Mouse (Mus musculus) megakaryocyte-erythroid progenitor cell, adult 5-6 weeks (primary cell): Measurements from ENCODE around the gene Bod1l. TPM values are rescaled to one million over a fixed set of nuclear protein-coding genes. Genes with fewer than 3 reads are reported as not detected.

Experiments
- ATAC-seq: replicated peaks from 2 replicates; pipeline ENCODE4 v1.8.0; 2016; ENCODE audit warnings: mild to moderate bottlenecking, inconsistent platforms; ENCODE audit not compliant: severe bottlenecking, poor library complexity, low FRiP score, low TSS enrichment
- total RNA-seq, 2 experiments: library from RNA; stranded (forward) in 1 of 2; stranded (reverse) in 1 of 2; fragments of 200-1000, 215-1000 nt in 1 of 2; fragments of >200 nt in 1 of 2; fragmentation: Nextera tagmentation in 1 of 2; gene quantifications; 2 replicates each; pipeline ENCODE4 v1.2.3; 2014 to 2017

The Bod1l gene
- total RNA-seq, 2 experiments from 2014 or later: 31.9 to 51.8 TPM

DNA sequence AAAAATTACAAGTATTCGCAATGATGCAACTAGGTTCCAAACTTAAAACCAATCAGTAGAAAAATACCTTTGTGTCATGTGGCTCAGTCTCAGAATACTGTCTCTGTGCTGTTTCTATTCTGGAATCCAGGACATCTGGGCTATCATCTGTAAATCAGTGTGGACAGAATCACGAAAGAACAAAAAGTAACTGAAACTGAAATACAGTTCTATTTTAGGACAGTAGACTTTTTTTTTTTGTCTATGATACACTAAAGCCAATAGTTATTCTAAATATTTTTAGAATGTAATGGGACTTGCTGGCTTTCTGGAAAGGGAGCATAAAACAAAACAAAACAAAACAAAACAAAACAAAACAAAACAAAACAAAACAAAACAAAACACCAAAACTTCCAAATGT is 39.0 kb downstream of the Bod1l start:
- ATAC-seq: no peak

DNA sequence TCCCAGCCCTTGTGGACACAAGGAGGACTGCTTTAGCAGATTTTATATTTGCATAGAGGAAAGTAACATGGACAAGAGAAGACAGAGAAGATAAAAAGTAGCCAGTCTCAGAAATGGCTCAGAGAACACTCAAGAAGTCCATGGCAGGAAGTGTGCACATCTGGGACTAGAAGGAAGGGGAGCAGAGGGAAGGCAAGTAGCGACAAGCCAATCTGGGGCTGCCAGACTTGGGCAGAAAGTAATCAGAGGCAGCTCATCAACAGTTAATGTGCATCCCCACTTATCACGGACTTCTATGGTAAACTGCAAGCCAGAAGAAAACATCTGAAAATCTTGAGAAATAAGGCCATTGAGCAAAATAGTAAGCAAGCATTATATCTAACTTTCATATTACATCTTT is 39.5 kb downstream of the Bod1l start:
- peak; percentile 20; the same call in 1 of the 2 replicates for ATAC-seq

DNA sequence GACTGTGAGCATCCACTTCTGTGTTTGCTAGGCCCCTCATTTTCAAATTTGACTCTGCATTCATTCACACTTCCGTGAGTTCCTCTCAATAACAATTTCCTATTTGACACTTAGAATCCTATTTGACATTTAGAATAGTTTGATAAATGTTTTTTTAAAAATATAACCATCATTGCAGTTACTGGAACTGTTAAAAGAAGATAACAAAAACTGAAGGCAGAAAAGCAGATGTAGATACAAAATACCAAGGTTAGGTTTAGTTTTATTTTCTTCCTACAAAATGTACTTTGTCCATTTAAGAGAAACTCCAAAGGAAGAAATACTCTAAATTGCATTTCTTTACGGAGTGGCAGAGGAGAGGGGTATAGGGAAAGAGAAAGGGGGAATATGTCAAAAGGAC is 42.5 kb downstream of the Bod1l start:
- ATAC-seq: no peak

DNA sequence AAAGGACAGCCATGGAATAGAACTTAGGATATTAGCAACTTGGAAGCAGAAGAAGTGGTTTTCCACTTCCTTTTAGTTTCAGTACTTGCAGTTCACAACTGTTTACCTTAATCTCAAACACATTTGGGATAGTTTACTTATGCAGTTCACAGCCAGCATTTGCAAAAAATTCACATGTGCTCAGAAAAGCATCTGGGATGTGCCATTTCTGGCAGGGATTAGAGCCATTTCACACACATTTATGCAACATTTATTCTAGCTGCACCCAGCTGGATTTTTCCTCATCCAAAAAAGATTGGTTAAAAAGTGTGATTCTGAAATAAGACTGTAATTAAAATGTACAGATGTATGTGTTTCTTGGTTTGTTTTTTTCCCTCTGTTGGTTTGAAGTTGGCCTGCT is 49.7 kb downstream of the Bod1l start:
- no peak for ATAC-seq

DNA sequence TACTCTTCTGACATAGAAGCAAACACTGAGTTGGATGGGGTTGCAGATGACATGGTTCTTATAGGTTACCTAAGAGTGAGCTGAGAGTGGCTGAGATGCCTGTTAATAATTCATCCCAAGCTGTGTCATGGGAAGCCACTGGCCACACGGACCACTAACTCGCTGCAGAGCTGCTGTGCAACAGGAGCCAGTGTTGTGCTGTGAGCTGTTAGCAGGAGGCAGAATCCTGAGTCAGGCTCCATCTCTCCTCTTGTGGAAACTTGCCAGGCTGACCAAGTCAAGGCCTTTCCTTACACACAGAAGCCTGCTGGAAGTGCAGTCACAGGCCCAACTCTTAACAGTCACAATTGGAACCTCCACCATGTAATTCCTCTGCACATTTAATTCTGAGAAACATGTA is 53.6 kb downstream of the Bod1l start:
- no peak for ATAC-seq

DNA sequence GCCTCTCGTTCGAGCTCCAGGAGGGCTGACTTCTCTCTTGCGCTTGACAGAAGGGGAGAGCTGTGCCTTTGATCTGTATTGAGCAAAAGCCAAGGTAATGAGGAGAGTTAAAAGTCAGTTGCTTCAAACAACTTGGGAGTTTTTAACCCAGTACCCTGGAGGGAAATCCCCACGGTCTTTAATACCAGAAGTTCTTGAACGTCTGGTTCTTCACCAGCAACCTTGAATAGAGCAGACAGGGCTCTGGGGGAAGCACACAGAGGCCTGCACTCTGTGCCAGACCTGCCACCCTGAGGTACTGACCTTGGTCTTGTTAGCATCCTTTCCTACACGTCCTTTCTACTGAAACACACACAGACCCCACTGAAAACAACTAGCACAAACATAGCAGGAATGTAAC is 55.2 kb downstream of the Bod1l start:
- no peak for ATAC-seq

DNA sequence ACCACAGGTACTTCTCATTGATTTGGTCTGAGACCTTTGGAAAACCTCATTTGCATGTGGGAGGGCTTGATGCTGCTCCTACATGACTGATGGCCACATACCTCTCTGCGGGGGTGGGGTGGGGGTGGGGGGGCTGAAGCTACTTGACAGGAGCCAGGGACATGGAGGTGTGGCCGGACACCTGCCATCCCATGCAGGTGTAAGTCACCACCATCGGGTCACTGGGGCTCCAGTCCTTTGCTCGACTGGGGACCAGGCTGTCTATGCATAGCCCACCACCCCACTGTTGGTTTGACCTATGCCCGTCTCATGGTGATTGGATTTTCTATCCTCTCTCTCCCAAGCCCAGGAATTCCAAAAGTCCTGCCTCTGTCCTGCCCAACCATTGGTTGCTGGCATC is 62.2 kb downstream of the Bod1l start:
- no peak for ATAC-seq

DNA sequence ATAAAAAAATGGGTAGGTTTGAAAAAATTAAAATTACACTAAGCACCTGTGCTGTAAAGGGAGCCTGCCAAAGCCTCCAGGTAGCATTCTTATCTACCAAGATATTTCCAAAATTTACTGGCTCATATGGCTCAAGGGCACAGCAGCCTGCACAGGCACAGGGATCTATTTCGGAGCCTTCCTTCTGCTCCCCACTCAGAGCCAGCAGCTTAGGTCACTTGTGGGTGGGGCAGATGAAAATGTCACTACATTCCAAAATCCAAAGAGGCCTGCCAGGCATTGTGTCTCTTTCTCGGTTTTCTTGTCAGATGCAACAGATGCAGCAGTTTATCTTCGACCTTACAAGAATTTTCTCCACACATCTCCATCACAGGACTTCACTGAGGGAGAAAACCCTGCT is 64.1 kb downstream of the Bod1l start:
- ATAC-seq: no peak

DNA sequence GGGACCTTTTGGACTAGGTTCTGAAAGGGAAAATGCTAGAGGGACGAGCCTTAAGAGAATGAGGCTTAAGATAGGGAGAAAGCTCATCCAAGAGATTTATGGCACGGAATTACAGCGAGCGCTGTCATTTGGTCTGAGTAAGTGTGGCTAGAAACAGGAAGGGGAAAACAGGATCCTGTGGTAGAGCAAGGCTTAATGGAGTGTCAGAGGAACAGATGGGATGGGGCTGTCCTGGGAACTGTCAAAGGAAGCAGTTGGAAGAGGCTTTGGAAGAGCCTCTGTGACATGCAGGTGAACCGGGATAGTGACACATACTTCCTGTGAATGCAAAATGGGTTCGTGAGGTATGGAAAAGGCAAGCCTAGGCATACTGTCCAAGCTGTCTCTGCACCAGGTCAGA is 68.4 kb downstream of the Bod1l start:
- no peak for ATAC-seq

DNA sequence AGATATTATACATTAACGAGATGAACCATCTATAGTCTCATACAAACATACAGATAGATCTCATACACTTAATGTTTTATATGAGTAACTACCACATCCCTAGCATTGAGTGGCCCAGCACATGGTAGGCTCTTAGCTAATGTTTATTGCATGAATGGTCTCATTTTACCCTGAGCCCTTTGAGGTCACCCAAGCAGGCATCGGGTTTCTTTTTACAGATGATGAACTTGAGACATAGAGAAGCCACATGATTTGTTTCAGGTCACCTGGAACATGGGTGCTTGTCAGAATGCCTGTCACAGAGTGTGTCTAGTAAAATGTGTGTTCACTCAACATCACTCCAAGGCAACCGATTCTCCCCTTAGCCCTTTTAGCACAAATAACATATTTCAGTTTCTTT is 68.8 kb downstream of the Bod1l start:
- ATAC-seq: no peak

DNA sequence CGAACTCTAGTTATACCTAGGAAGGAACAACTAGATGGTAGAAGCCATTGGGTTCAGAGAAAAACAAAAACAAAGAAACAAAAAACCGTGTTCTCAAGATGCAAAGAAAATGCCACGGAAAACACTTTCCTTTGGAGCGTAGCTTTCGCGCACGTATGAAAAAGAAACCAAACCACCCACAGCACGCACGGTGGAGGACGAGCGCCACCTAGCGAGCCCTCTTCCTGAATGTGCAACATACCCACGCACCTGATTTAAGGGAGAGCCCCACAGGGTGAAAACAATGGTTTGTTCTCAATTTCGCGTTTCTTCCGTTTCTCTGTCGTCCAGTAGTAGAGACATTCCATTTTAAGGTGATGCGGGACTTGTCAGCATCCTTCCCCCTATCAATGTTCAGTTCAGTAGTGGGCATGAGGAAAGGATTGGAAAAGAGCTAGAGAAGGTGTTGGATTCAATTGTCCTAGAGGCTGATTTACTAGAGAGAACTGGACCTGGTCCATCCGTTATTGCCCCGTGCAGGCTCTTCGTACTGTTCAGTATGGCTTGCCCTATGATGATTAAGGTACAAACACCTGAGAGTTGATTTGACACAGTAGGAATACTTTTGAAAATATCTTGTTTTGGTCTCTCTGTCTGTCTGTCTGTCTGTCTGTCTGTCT is 75.6 kb downstream of the Bod1l start:
- ATAC-seq: peak; percentile 88

DNA sequence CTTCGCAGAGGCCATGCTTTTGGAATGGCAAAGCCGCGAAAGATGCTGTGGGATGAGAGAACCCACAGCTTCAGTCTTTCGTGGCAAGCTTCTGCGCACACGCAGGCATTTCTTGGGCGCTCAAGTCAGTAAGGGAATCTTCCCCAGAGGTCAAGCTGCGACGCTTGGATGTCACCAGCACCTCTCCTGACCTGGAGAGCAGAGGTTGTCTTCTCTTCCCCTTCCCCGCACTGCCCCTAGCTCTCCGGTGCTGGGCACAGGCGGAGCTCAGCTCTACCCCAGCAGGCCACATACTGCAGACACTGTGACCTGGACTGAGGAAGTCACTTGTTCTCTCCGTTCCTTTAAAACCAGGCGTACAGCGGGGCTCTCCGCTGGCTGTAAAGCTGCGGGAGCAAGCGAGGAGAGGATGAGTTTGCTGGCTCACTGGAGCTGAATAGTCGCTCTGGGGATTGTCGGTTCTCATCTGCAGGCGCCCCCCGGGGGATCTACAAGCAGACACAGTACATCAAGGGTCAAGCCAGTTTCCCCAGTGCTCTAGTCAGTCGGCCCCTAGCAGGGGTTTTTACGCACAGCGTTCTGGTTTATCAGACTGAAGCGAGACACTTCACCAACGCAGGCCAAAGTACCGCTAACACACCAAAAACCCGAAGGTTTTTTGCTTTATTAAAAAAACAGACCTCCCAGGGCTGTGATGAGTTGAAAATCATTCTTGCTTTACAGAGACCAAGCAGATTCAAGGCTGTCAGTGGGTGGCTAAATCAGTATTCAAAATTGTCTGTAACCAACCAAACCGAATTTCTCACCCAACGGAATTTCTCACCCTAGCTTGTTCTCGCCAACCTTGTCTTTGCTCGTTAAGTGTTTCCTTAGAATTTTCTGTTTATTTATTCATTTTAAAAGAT is 76.6 kb downstream of the Bod1l start:
- no peak for ATAC-seq

DNA sequence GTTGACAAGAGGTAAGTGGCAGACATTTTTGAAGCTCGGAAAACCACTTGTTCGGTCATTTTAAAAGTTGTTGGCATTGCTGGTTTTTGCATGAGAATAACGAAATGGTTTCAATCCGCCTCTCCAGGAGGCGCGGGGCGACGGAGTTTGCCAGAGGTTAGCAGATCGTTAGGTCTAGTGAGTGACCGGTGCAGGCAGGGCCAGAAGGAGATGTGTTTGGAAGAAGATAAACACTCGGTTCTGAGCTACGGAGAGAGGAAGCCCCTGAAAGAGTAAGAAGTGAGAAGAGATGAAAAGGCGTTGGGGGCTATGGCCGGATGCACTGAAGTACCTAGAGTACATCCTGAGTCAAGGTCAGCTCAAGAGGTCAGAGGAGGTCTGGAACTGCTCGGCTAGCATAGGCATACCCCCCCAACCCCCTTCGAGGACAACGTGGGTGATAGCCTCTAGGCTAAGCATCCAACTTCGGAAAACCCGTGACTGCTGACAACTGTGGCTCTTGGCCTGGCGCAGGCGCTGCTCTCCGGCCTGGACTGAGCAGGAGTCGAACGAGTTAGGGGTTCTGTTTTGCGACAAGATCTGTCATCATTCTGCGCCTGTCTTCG is 77.6 kb downstream of the Bod1l start:
- ATAC-seq: no peak

DNA sequence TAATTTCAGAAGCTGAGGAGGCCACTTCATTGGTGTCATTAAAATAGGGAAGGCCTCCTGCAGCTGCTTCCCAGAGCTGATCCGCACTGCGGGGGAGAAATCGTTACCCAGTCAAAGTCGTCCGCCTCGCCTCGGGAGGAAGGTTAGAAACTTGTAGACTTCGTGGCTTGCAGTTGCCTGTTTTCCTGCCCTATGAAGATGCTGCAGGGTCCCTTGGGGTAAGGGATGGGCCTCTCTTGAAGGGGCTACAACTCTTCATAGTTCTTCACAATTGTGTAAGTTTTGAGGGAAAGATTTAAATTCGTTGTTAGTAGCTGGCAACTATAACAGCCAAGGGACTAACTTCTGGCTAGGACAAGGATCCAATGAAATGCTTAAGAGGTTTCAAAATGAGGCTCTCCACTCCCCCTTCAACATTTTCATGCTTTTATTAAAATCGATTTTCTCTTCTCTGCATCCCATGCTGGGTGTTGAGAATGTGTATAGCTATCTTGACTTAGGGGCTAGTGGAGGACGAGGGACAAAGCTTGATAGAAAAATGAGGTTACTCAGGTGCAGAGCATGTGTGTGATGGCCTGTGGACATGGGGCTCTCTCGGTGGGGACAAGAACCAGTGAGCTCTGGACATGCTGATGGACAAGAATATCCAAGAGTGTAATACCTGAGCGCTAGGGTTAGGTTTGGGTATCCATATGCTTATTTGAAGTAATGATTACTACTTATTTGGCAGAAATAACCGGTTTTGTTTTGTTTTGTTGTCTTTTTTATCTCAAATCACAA is 78.3 kb downstream of the Bod1l start:
- ATAC-seq: no peak

DNA sequence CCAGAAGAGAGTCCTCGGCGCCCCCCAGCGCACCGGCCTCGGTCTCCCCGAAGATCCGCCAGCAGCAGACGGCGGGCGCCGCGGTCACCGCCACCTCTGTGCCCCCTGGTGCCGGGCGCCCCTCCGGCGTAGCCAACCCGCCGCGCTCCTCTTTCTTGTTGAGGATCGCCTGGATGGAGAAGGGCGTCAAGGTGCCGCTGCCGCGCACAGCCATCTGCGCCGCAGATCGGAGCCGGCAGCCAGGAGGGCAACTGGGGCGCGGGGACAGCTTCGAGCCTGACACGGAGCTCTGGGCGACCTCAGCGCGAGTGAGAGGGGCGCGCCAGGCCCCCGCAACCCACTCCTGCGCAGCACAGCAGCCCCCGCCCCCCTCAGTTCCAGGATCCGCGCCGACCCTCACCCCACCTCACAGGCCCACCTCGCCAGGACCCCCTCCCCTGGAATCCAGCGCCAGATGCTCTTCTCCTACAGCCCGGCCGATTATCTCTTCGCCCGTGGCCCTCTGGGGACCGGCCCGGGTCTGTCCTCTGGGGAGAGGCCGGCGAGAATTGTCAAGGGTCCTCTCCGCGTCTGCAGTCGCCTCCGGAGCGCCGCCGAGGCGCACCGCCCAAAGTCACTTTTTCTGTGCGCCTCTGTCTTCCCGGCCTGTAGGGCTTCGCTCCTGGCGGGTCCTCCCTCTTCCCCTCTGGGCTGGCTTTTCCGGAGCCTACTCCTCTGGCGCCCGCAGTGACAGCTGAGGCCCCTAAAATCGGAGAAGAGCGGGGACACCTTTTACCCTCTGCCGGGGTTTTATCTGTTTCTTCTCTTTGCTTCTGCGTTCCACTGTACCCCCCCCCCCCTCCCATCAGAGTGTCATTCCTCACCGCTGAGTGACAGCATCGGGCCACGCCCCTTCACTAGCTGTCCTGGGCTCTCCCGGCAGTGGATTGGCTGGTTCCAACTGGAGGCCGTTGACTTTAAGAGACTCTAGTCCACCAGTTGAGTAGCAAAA is 80.1 kb downstream of the Bod1l start, which contains the start of gene Nkx3-2:
Nkx3-2 (minus strand) TSS at position 771 of the 991 bp plus-strand sequence.
- no peak for ATAC-seq

DNA sequence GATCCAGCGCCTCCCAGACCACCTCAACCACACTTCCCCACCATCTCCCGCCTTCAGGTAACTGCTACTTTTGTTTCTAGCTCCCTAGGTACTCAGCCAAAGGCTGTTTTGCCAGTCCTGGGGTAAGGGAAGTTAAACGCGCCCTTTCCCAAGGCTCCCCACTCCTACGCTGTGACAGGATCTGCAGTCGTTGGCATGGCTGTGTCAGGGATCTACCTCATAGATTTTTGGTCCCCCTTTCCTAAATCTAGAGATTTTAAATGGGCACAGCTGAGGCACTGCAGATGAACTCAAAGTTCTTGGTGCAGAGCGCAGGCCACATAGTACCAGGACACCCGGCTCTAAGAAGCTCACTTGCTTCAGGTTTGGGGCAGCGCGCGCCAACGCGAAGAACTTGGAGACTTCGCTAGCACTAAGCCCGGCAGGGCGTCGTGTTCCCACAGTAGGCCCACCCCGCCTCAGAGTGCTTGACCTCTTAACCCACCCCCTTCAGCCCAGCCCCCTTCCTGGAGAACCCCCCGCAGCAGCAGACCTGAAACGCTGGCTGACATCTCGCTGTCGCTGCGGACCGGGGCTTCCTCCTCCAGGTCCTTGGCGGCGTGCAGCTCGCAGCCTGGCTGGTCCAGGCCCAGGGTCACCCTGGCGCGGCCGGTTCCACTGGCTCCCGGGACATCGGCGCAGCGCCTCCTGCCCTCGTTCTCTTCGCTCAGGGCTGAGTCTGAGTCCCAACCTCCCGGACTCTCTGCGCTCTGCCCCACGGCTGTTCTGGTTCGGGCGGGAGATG is 81.0 kb downstream of the Bod1l start:
- ATAC-seq: no peak

DNA sequence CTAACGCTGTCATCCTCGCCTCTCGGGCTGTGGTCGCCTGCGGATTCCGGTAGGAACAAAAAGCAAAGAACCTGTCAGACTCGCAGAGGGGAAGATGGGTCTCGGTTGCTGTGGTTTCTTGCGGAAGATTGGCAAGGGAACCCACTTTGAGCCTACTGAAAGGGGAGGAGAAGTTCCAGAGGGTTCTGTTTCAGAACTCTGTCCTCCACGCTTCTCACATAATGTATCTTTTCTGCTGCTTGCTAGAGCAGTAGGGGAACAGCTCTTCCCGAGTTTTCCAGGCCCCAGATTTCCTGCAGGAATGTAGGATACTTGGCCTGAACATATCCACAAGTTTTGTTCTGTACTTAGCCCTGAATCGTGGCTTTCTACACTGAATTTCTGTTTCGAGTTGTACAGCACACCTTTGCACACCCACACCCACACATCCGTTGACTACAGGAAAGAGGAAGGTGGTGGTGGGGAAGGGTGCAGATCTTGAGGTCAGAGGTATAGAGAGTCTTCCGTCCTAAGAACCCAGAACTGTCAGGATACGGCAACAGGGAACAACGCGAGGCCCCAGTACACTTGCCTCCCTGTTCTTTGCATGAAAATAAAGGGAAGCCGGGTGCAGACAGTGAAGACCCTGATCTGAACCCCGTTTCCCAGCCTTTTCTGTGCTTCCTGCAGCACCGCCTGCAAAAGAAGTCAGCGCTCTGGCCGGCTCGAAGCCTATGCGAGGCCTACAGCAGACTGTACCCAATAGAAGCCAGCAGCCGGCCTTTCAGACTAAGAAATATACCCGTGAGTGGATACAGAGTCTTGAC is 81.8 kb downstream of the Bod1l start:
- ATAC-seq: no peak
